Mouse (Mus musculus) kidney, adult 18-20 months (tissue): ENCODE results near the gene Pum2.

Experiments
- DNase-seq: peaks from one replicate; pipeline ENCODE4 v3.0.0; 2021

Pum2 gene

DNA sequence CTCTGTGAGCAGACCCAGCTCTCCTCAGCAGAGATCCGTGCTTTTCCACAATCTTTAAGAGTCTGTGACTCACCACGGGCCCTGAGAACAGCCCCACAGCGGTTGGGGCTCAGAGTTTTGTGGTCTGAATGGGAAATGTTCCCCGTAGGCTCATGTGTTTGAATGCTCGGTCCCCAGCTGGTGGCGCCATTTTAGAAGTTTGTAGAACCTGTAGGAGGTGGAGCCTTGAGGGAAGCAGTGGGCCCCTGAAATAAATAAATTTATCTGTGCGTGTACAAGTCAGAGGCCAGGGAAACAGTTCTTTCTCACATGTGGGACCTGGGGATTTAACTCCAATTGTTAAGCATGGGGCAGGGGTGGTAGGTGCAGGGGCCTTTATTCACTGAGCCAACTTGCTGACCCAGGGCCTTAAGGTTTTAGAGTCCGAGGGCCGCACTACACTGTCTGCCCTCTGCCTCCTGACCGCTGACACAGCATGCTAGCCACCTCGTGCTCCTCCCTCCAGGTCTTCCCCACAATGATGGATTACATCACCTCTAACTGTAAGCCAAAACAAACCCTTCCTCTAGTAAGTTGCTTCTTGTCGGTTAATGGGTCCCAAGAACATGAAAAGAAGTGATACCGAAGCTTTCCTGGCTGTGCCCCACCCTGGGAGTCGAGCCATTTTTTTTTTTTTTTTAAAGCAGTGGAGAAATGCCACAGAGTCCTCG is 90.4 kb downstream of the Pum2 start:
- DNase-seq, result no peak

DNA sequence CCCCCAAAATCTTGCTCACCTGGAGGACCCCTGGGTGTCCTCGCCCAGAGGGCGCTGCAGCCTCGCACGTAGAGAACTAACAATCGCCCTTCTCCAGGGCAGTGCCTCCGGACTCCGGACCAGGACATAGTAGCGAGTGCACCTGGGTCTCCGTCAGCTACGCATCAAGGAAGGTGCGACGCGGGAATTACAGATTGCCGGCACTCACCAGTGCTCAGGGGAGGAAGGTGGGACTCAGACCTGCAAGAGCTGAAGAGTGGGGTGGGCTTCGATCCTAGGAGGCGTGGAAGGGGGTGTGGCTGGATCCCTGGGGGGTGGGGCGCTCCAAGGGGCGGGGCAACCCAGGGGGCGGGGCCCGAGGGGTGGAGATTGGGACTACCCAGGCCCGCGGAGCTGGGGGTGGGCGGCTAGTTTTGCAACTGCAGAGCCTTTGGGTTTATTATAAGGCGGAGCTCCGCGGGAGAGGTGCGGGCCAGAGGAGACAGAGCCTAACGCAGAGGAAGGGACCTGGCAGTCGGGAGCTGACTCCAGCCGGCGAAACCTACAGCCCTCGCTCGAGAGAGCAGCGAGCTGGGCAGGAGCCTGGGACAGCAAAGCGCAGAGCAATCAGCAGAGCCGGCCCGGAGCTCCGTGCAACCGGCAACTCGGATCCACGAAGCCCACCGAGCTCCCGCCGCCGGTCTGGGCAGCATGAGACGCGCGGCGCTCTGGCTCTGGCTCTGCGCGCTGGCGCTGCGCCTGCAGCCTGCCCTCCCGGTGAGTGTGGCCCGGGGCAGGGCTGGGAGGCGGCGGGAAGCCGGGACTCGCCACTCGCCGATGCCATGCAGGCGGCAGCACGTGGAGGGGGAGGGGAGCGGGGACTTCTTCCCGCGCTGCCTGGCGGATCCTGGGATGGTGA is 97.3 kb downstream of the Pum2 start, which contains the start of gene Sdc1:
TSS of gene Sdc1 (plus strand) at position 378 of the 898 bp plus-strand sequence.
- peak; percentile 81 for DNase-seq

- DNase-seq, result no peak
Observed at GRCm38 (mm10) chr12:8771844-8772380, 98.0 kb downstream of the Pum2 start.

- DNase-seq, result peak; percentile 47
Observed at GRCm38 (mm10) chr12:8772451-8773143, 98.7 kb downstream of the Pum2 start.

DNA sequence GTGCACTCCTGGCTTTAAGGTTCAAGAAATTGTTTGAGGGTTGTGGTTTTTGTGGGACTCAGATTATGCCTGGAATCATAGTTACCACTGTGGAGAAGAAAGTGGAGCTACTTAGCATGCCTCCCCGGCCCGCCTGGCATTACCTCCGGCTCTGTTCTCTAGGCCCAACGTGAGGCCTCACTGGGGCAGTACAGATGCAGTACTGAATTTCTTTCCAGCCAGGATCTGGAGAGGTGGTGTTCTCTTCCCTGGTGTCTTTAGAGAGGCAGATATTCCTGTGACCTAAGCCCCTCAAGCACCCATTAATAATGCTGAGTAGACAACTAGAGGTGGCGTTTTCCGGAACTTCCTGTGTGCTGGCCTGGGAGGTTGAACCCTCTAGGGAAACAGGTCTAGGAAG is 99.4 kb downstream of the Pum2 start:
- DNase-seq, result no peak

DNA sequence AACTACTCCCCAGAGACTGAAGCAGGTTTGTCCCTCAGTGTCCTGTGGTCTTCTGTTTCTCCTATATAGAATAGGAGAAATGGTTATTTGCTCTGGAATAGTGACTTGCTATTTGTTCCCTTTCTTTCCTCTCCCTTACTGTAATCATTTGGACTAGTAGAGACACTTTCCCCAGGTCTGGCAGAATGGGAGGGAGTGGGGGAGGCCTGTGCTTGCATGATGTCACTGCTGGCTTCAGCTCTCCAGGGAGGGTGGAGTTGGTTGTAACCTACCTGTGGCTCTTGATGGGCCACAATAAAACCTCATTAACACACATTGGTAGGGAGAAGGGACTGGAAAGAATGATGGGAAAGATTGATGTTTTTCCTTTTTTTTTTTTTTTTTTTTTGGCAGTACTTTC is 100.2 kb downstream of the Pum2 start:
- DNase-seq, result no peak

DNA sequence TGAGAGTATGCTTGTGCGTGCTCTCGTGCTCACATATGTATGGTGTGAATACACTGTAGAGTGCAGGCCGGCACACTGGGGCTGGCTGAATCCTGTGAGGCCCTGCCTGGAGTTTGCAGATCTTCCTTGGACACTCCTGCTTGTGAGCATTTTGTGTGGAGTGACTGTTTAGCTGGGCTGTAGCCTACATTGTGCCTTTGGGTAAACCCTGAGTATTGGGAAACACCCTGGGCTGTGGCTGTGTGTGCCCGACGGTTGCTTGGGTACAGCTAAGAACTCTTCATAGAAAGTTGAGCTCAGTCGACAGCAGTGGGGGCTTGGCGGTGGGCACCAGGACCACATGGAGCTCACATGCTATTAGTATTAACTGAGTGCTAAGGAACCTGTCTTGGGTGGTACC is 102.3 kb downstream of the Pum2 start:
- DNase-seq, result no peak

DNA sequence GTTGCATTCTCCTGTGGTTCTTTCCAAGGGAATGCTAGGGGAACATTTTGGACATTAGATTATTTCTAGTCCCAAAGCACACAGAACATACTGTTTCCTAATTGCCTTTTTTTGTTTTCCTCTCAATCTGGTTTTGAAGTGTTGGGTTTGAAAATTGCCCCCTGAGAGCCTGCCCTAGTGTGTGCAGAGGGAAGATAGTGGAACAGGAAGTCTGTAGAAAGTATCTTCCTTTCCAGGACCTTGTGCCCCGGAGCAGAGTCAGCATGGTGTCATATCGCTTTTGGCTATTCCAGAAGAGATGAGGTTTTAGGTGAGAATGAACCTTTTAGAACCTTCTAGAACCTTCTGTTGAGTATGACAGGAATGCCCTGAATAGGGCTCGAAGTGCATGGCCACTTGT is 102.8 kb downstream of the Pum2 start:
- DNase-seq, result no peak

GRCm38 (mm10) chr12:8778106-8778505 is 104.2 kb downstream of the Pum2 start:
- no peak for DNase-seq

DNA sequence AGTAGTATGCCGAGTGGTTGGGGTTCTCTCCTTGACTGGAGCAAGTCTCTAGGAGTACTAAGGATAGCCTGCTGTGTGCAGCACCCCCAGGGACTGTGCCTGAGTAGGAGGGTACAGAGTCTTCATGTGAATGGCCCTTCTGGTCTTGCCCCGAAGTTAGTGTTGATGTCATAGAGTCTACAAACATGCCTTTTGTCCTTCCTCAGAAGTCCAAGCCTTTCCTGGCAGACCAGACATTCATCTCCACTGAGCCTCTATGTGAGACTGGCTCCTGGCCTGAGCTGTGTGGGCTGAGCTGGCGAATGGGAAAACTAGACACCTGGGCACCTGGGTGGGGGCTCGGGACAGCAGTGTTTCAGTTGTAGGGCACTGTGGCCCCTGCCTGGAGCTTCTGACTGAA is 105.9 kb downstream of the Pum2 start:
- no peak for DNase-seq

- DNase-seq, result no peak
Observed at GRCm38 (mm10) chr12:8781121-8781520, 107.2 kb downstream of the Pum2 start.

DNA sequence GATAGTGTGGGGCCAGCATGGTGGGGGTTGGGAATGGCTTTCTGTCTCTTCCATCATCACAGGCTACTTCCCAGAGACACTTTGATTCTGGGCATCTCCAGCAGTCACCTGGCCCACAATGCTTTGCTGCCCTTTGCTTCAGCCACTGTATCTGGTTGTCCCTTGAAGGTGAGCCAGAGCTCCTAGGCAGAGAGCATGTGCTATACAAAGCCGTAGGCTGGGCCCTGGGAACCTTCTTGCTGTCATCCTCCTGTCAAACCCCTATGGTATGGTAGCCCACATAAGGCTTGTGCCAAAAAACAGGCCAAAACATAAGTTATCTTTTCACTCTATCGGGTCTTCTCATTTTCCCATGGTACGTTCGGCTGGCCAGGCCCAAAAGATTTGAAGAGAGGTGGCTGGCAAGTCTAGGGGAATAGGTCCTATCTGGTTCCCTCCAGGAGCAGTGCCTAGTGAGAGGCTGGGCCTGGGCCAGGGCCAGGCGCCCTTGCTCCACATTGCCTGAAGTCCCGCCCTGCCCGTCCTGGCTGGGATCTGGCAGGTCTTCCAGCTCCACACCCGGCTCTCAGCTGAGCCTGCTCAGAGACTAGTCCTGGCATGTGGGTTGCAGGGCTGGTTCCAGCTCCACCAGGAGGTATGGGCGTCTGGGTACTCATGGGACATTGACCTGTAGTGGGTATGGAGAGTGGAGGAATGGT is 107.9 kb downstream of the Pum2 start:
- DNase-seq, result peak; percentile 66

DNA sequence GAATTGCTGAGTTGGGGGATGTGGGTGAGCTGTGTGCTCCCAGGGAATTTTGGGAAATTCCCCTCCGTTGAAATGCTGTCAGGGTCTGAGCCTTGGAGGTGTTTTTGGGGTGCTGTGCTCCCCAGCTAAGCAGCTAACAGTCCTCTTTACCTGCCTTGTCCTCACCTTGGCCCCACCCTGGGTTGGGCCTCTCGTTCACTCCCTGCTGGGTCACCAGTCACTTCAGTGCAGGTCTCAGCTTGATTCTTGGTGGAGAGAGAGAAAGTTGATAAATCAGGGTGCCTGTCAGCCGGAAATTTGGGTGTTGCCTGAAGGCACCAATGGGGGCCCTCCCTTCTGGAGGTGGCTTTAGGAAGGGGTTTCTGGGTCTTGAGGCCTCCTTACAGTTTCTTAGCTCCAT is 108.6 kb downstream of the Pum2 start:
- DNase-seq, result no peak

DNA sequence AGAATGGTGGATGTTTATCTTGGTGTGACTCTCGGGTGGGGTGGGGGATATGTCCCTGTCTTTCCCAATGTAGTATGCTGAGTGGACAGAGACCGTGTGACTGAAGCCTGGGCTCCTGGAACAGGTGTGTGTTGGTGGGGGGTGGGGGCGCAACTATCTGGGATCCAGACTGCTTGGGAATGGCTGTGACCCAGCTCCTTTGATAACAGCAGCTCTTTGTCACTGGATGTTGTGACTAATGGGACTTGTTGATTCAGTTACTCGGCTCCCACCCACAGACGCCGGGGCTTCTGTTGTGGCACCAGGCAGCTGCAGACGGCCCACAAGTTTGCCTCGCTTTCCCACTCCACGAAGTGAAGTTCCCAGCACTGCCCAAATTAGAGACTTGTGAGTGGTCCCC is 110.3 kb downstream of the Pum2 start:
- no peak for DNase-seq

DNA sequence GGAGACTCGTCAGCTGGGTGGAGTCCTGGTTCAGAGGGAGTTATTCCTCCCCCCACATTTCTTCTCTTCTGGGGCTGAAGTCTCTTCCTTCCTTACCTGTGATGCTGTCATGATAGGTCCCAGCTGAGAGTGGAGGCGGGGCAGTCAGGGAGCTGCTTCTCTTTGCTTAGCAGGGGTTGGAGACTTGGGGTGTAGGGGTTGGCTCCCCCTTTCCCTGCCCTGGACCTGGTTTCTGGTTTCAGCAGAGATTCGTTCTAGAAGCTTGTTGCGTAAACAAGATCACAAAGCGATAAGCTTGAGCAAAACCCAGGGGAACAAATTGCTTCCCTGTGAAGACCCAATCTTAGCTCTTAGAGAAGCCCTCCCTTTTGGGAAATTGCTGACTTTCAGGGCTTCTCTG is 112.5 kb downstream of the Pum2 start:
- no peak for DNase-seq

GRCm38 (mm10) chr12:8786984-8787730 is 113.2 kb downstream of the Pum2 start:
- no peak for DNase-seq

DNA sequence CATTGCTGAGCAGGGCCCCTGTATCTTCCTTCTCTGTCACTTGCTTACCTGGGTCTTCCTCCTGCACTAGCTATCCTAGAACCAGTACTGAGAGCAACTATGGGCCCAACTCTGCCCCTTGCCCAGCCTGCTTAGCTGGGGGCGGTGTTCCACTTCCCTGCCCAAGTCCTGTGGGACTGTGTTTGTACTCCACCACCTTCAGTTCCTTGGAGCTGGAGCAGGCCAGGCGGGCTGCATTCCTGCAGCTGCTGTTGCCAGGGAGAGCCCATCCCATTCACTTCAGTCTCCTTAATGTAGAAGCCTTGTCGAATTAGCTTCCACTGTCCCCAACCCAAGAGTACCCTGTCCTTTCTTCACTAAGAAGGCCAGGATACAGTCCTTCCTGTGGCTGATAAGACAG is 114.5 kb downstream of the Pum2 start:
- no peak for DNase-seq

DNA sequence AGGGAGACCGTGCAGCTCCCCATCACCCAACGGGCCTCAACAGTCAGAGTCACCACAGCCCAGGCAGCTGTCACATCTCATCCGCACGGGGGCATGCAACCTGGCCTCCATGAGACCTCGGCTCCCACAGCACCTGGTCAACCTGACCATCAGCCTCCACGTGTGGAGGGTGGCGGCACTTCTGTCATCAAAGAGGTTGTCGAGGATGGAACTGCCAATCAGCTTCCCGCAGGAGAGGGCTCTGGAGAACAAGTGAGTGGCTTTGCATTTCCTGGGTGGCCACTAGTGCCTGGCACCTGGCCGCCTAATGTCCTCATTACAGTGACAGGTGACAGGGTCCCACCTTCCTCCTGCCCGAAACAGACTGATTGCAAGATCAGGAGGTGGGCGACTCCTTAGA is 116.7 kb downstream of the Pum2 start:
- DNase-seq, result no peak

DNA sequence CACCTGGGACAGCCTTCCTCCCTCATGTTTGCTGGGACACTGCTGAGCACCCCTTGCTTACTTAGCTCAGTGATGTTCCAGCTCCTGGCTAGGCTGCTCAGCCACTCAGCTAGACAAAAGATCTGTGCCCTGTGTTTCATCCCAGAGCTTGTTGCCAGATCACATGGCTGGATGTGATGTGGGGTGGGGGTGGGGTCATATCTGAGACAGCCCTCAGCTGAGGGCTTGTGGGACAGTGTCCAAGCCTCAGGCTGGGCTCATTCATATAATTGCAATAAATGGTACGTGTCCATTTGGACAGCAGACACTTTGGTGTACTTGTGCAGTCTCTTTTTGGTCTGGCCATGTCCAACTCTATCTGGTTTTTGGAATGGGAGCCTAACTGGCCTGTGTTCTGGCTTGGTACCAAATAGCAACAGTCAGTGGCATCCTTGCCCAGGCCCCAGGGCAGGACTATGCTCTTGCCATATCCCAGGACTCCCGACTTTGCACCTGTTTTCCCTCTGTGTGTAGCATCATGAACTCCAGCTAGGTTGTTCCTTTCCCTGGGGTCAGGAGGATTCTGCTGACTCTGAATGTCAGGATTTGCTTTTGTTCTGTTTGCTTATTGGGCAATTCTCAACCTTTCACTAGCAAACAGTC is 119.6 kb downstream of the Pum2 start:
- no peak for DNase-seq

GRCm38 (mm10) chr12:8797936-8798335 is 124.0 kb downstream of the Pum2 start:
- DNase-seq, result no peak

DNA sequence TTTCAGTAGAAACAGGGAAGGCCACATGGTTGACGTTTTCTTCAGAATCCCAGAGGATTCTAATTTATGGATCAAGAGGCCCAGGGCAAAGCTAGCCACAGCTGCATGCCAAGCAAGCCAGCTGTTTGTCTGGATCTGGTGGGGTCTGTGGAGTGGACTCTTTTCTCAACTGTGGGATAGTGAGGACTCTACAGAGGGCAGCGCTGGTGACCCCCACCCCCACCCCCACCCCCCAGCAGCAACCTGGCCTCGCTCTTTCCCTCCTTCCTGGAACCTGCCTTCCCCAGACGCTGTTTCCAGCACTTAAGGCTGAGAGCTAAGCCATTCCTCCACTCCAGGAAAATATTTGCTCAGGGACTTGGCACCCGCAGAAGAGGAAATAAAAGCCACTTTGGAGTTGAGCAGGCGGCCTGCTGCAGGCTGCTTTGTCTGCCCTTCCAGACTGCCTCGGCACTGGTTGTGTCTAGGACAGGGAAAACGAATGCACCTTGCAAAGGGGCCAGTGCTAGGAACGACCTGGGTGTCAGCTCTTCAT is 124.6 kb downstream of the Pum2 start:
- peak; percentile 23 for DNase-seq
